Mouse (Mus musculus) activated CD4-positive, CD25-positive, alpha-beta regulatory T cell, adult 4 months (primary cell): Measurements from ENCODE around the gene Cul1. TPM values are rescaled to one million over a fixed set of nuclear protein-coding genes. Genes with fewer than 3 reads are reported as not detected.

Experiments
- ATAC-seq: one replicate; pipeline ENCODE4 v1.8.0; 2017
- polyA plus RNA-seq, 2 experiments: library from polyadenylated mRNA; unstranded; fragments of 100-300 nt; shearing (Covaris generic); gene quantifications; one replicate each; pipeline ENCODE4 v1.2.1; 2017

Gene Cul1
- polyA plus RNA-seq, 2 experiments from 2014 or later, result 65.3 to 70.8 TPM

- ATAC-seq, result no peak
Observed at GRCm38 (mm10) chr6:47482027-47482426, 28.8 kb downstream of the Cul1 start.

- no peak for ATAC-seq
Observed at GRCm38 (mm10) chr6:47494562-47494961, 41.4 kb downstream of the Cul1 start.

- ATAC-seq, result no peak
Observed at GRCm38 (mm10) chr6:47520030-47520429, 66.8 kb downstream of the Cul1 start.

GRCm38 (mm10) chr6:47522431-47522830 lies 69.2 kb downstream of the Cul1 start:
- ATAC-seq, result no peak

GRCm38 (mm10) chr6:47525041-47525440 lies 71.8 kb downstream of the Cul1 start:
- ATAC-seq, result no peak

GRCm38 (mm10) chr6:47526446-47526845 lies 73.2 kb downstream of the Cul1 start:
- no peak for ATAC-seq

- ATAC-seq, result no peak
Observed at GRCm38 (mm10) chr6:47527129-47527528, 73.9 kb downstream of the Cul1 start.

GRCm38 (mm10) chr6:47527655-47528054 lies 74.5 kb downstream of the Cul1 start:
- ATAC-seq, result no peak

GRCm38 (mm10) chr6:47532547-47532946 lies 79.3 kb downstream of the Cul1 start:
- ATAC-seq, result peak; percentile 82

- ATAC-seq, result no peak
Observed at GRCm38 (mm10) chr6:47535333-47535732, 82.1 kb downstream of the Cul1 start.

GRCm38 (mm10) chr6:47552280-47552679 lies 99.1 kb downstream of the Cul1 start:
- ATAC-seq, result no peak

GRCm38 (mm10) chr6:47559287-47559686 lies 106.1 kb downstream of the Cul1 start:
- ATAC-seq, result no peak

- no peak for ATAC-seq
Observed at GRCm38 (mm10) chr6:47560407-47560806, 107.2 kb downstream of the Cul1 start.

- peak; percentile 77 for ATAC-seq
Observed at GRCm38 (mm10) chr6:47560846-47561245, 107.6 kb downstream of the Cul1 start.

GRCm38 (mm10) chr6:47561426-47561825 lies 108.2 kb downstream of the Cul1 start:
- ATAC-seq, result peak; percentile 12

GRCm38 (mm10) chr6:47565326-47566035 lies 112.3 kb downstream of the Cul1 start:
- no peak for ATAC-seq

- no peak for ATAC-seq
Observed at GRCm38 (mm10) chr6:47572887-47573286, 119.7 kb downstream of the Cul1 start.

Other genes starting within 250 kb of the Cul1 start
- gene Ezh2, start 141.9 kb downstream of the Cul1 start, polyA plus RNA-seq, result 10 to 100 TPM; 47.7 to 50.9 TPM